Mouse (Mus musculus): ENCODE measurements around the gene Ak9.

Gene Ak9

GRCm38 (mm10) chr10:41303639-41304444, at the start of gene Ak9:
Gene Ak9 (plus strand): TSS chr10:41303980.
- peak; percentile 94 for DNase-seq (ENCODE audit: low read depth, low spot score)

DNA sequence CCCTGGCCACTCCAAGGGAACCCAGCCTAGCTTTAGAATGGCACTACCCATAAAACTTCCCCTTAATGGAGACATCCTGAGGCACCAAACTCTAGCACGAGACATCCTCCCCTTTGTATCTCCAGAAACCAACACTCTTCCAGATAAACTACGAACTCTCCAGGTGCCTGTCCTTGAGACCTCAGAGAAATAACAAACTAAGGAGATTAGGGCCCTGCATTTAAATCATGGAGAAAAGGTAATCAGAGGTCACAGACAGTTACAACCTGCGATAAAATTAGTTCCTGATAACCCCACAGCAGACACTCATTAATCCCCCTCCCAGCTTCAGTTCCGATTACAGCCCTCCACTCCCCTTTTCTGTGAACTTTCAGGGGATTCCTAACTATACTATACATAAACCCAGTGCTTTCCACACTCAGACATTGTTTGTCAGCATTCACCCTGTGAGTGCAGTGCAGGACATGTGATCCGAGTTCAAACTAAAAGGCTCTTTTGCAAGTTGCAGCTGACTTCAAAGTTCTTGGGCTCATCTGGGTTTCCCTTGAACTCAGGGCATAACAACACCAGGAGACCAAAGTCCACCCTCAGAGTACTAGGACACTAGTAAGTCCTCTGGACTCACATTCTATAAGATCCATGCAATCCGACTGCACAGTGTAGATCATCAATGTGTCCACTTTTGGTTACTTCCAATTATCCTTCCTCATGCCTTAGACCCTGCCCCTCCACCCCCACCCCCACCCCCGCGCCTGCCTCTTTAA, 43.4 kb upstream of the Ak9 start:
- no peak for DNase-seq (ENCODE audit: low read depth, low spot score)

DNA sequence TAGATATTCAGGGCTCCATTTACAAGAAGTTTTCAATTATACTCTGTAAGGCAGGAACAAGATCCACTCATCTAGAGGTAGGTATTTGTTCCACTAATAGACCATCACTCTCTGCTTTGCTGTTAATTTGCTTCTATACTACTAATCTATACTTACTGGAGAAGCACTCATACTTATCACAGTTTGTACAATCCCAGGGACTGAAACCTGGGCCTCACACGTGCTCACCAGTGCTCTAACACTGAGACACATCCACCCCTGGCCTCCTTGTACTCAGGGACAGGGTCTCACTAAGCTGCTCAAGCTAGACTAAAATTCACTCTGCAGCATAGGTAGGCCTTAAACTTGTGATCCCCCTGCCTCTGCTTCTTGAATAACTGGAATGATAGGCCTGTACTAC, 42.6 kb upstream of the Ak9 start:
- no peak for DNase-seq (ENCODE audit: low read depth, low spot score)

DNA sequence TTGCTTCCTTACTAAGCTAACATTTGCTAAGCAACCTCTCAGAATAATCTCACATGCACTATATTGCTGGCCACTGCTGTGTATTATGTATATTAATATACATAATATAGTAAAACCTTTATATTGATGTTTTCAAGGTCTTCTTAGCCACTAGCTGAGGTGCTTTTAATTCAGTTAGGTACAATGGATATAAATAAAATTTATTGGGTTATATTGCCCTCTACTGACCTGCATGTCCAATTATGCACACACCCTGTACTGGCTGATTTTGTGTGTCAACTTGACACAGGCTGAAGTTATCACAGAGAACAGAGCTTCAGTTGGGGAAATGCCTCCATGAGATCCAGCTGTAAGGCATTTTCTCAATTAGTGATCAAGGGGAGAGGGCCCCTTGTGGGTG, 41.9 kb upstream of the Ak9 start:
- DNase-seq (ENCODE audit: low read depth, low spot score): no peak

- no peak for DNase-seq (ENCODE audit: low read depth, low spot score)
These were observed 31.9 kb upstream of the Ak9 start for GRCm38 (mm10) chr10:41271860-41272259.

- DNase-seq (ENCODE audit: low read depth, low spot score): no peak
These were observed 28.9 kb upstream of the Ak9 start for GRCm38 (mm10) chr10:41274871-41275270.

DNA sequence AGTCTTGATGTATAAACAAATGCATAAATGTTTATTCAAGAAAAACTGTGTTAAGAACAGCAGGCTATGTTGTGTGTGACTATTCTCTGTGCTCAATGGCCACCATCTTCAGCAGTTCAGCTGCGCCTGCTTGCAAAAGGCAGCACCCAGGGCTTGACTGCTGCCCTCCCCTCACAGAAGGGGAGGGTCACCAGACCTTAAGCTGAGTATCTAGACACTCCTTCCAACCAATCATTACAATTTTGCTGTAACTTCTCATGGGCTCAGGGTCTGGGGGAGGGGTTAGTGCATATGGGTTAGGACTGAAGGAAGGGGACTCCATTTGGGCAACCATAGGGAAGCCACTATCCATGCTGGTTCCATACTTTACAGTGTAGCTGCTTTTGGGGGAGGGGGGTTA, 25.0 kb upstream of the Ak9 start:
- no peak for DNase-seq (ENCODE audit: low read depth, low spot score)

DNA sequence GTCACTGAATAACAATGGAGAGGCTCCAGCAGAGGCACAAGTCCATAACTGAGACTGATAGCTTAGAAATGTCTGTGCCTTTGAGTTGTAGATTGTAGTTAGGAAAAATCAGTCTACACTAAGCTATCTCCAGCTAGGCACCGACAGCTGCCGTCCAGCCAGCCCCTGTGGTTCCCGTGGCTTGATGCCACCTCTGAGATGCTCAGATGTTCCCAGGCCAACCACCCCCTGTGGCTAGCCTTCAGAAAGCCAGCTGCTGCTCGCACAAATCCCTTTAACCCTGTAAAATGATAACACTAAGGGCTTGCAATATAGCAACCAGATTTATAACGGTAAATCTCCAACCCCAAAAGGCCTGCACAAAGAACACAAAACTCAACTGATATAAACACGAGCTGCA, 23.6 kb upstream of the Ak9 start:
- no peak for DNase-seq (ENCODE audit: low read depth, low spot score)

- DNase-seq (ENCODE audit: low read depth, low spot score): no peak
These were observed 23.0 kb upstream of the Ak9 start for GRCm38 (mm10) chr10:41280796-41281195.

DNA sequence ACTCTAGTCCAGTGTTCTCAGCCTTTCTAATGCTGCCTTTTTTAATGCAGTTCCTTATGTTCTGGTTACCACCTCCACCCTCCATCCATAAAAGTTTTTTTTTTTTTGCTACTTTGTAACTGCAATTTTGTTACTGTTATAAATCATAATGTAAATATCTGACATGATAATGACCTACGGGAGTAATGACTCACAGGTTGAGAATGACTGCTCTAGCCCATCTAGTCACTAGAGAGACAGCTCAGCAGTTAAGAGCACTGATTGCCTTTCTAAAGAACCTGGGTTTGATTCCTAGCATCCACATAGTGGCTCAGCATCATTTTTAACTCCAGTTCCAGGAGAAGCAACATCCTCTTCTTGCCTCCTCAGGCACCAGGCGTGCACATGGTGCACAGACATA, 21.7 kb upstream of the Ak9 start:
- no peak for DNase-seq (ENCODE audit: low read depth, low spot score)

DNA sequence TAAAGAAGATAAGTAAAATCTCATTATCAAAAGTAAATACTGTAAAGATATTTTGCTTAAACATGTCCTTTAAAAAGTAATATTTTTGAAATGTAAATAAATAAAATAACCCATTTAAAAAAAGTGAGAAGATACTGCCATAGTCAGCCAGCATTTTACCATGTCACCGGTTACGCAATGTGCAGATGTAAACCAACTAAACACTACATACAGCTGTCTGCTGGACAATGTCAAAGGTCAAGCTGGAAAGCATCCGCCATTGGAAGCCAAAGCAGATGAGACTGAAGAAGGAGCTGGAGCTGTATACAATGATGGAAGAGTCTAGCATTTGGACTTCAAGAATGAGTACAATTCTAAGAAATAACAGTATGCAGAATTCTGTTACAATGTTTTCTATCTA, 16.2 kb upstream of the Ak9 start:
- no peak for DNase-seq (ENCODE audit: low read depth, low spot score)

GRCm38 (mm10) chr10:41288074-41288473, 15.7 kb upstream of the Ak9 start:
- peak; percentile 41 for DNase-seq (ENCODE audit: low read depth, low spot score)

DNA sequence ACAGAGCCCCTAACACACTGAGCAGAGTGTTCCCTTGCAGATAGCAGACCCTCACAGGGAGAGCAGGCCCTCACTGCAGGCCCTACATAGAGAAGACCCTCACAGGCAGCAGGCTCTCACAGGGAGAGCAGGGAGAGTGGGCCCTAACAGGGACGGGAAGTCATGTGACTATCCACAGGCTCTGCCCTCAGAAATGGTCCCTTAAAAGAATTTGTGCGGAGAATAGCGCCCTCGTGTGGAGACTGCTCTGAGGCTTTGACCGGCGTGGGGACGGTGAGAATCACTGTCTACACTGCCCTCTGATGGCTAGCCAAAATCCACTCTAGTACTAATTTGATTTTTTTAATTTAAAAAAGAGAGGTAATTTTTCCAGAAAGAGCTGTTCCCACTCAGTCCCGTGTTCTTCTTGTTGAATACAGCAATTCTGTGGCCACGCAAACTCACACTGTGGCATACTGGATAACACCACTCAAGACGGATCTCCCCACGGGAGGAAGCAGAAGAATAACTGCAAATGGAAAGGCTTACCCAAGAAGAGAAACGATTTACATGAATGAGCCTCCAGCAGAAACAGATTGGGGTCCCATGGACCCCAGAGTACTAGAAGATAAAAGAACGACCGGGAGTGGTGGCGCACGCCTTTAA, 14.9 kb upstream of the Ak9 start:
- DNase-seq (ENCODE audit: low read depth, low spot score): peak; percentile 70

- no peak for DNase-seq (ENCODE audit: low read depth, low spot score)
These were observed 12.8 kb upstream of the Ak9 start for GRCm38 (mm10) chr10:41291021-41291420.

- DNase-seq (ENCODE audit: low read depth, low spot score): no peak
These were observed 10.8 kb upstream of the Ak9 start for GRCm38 (mm10) chr10:41293019-41293418.

- no peak for DNase-seq (ENCODE audit: low read depth, low spot score)
These were observed 9.0 kb upstream of the Ak9 start for GRCm38 (mm10) chr10:41294734-41295133.

GRCm38 (mm10) chr10:41295145-41295544, 8.6 kb upstream of the Ak9 start:
- DNase-seq (ENCODE audit: low read depth, low spot score): peak; percentile 16

DNA sequence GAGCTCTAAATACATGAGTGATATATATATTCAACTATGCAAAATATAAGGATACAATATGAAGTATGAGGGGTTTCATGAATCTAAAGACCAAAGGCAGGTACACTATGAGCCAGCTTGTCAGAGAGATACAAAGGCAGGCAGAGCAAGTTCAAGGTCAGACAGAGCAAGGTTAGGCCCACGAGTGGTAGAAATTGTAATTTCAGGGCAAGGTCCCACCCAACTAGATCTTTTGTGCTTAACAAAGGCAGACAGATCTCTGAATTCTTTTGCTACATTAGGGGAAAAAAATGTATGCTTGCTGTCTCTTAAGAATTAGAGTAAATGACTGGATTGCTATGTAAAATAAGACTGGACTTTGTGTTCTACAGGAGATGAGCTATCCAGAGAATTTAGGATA, 3.6 kb upstream of the Ak9 start:
- no peak for DNase-seq (ENCODE audit: low read depth, low spot score)

DNA sequence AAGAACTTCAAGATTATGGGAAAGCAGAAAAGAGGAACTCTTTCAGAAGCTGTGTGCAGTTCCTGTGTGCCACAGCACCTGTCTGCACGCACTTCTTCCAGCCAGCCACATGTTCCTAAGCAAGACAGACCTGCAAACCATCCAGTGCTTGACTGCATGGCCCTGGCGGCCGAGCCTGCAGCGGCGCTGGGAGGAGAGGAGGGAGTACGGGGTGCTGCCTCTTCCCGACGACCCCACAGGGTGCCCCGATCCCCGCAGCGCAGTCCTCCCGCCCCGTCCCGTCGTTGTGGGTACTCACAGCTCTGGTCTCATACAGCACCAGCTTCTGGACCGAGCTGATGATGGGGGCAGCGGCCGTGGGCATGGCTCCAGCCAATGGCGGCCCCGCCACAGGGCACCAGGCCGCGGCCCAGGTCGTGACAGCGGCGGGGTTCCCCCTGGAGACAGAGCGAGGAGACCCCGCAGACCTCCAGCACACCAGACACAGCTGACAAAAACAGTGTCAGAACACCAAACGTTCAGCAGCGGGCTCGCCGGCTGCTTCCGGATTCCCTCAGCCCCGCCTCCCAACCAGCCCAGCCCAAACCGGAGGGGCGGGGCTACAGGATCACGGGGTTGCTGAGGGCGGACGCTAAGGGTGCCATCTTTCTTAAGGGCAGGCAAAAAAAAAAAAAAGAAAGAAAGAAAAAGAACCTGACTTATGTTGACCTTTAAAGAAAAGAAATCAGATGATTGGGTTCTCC, 920 bp upstream of the Ak9 start, which contains the start of gene Fig4:
Fig4 (minus strand) TSS at position 572 of the 743 bp plus-strand sequence.
- DNase-seq (ENCODE audit: low read depth, low spot score): peak; percentile 94

GRCm38 (mm10) chr10:41304961-41305455, 1.2 kb downstream of the Ak9 start:
- DNase-seq (ENCODE audit: low read depth, low spot score): no peak

GRCm38 (mm10) chr10:41308205-41308604, 4.4 kb downstream of the Ak9 start:
- no peak for DNase-seq (ENCODE audit: low read depth, low spot score)

DNA sequence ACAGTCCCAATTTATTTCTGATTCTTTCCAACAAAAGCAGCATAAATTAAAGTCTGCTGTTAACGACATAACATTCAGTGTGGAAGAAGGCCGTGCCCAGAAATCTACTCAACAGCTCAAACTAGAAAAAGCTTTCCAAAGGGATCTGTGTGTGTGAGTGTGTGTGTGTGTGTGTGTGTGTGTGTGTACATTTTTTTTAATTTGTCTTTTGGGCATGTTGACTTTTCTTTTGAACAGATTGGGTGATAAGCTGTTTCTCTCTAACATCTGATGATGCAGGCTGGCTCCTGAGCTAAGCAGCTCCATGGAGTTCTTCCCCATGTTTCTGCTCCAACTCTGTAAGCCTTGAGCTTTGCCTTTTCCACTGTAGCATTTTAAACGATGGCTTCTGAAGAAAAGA, 12.1 kb downstream of the Ak9 start:
- DNase-seq (ENCODE audit: low read depth, low spot score): no peak
